Mouse (Mus musculus) hematopoietic stem cell, adult 5-6 weeks (primary cell): ENCODE data around the gene Olfr458. TPM values are rescaled to one million over a fixed set of nuclear protein-coding genes. Genes with fewer than 3 reads are reported as not detected.

Experiments
- total RNA-seq: library from RNA; stranded (forward); fragments of 172-1452, 232-1000 nt; gene quantifications from 2 replicates; pipeline ENCODE4 v1.2.3, GENCODE M21; 2017

The Olfr458 gene
- total RNA-seq, 1 experiment from 2014 or later, result not detected

Other genes with a start within 250 kb of the Olfr458 start
- not detected in 2 replicates for gene Tas2r144, start 249.9 kb downstream of the Olfr458 start, total RNA-seq
- 19.0 and 25.7 TPM in 2 replicates for gene Gstk1, start 219.3 kb downstream of the Olfr458 start, total RNA-seq
- not detected in 2 replicates for gene Tmem139, start 203.2 kb downstream of the Olfr458 start, total RNA-seq
- gene Casp2, start 200.2 kb downstream of the Olfr458 start, total RNA-seq, result 101 and 111 TPM in 2 replicates
- gene Clcn1, start 178.5 kb downstream of the Olfr458 start, total RNA-seq, result 0.75 TPM in 1 of 2 replicates, not detected in the other
- gene Fam131b, start 140.6 kb downstream of the Olfr458 start, total RNA-seq, result not detected in 2 replicates
- gene Zyx, start 115.6 kb downstream of the Olfr458 start, total RNA-seq, result 71.2 and 71.8 TPM in 2 replicates
- gene Epha1, start 91.9 kb downstream of the Olfr458 start, total RNA-seq, result 0.56 and 0.84 TPM in 2 replicates
- not detected in 2 replicates for gene Tas2r143, start 65.0 kb downstream of the Olfr458 start, total RNA-seq
- gene Tas2r135, start 59.8 kb downstream of the Olfr458 start, total RNA-seq, result not detected in 2 replicates
- gene Tas2r126, start 30.7 kb downstream of the Olfr458 start, total RNA-seq, result not detected in 2 replicates
- not detected in 2 replicates for gene Olfr457, start 11.1 kb upstream of the Olfr458 start, total RNA-seq
- gene Olfr456, start 22.0 kb upstream of the Olfr458 start, total RNA-seq, result not detected in 2 replicates
- gene Olfr455, start 82.4 kb upstream of the Olfr458 start, total RNA-seq, result not detected in 2 replicates
- gene Tcaf3, start 132.5 kb upstream of the Olfr458 start, total RNA-seq, result not detected in 2 replicates
- gene Tcaf2, start 180.1 kb upstream of the Olfr458 start, total RNA-seq, result 0.20 and 1.3 TPM in 2 replicates
- gene Tcaf1, start 244.9 kb upstream of the Olfr458 start, total RNA-seq, result 3.0 and 12.7 TPM in 2 replicates